Mouse (Mus musculus) urinary bladder, adult 2 months (tissue): ENCODE measurements around the gene Gja4. TPM values are rescaled to one million over a fixed set of nuclear protein-coding genes. Genes with fewer than 3 reads are reported as not detected.

Experiments used
- polyA plus RNA-seq: library from polyadenylated mRNA; depleted of rRNA; stranded (reverse); fragments of >200 nt; gene quantifications from 2 replicates; pipeline ENCODE4 v1.2.3, GENCODE M21; 2012; rRNA removed

Gene Gja4
- polyA plus RNA-seq, 1 experiment: 18.5 TPM

Other genes with a start within 250 kb of the Gja4 start
- gene Zmym6, start 236.7 kb downstream of the Gja4 start, polyA plus RNA-seq: 22.5 and 27.3 TPM in 2 replicates
- 25.7 and 29.8 TPM in 2 replicates for gene Tmem35b, start 190.3 kb downstream of the Gja4 start, polyA plus RNA-seq
- gene Dlgap3, start 144.8 kb downstream of the Gja4 start, polyA plus RNA-seq: 0.16 and 0.18 TPM in 2 replicates
- gene Smim12, start 70.3 kb downstream of the Gja4 start, polyA plus RNA-seq: 49.8 and 54.0 TPM in 2 replicates
- gene Gjb3, start 16.8 kb upstream of the Gja4 start, polyA plus RNA-seq: 10.3 and 13.2 TPM in 2 replicates
- 0.16 and 0.21 TPM in 2 replicates for gene Gjb4, start 40.0 kb upstream of the Gja4 start, polyA plus RNA-seq
- gene Gjb5, start 44.1 kb upstream of the Gja4 start, polyA plus RNA-seq: 3.8 and 4.8 TPM in 2 replicates